Comparison of ENCODE assay signal across 13 mouse cellular contexts in the genomic region with DNA sequence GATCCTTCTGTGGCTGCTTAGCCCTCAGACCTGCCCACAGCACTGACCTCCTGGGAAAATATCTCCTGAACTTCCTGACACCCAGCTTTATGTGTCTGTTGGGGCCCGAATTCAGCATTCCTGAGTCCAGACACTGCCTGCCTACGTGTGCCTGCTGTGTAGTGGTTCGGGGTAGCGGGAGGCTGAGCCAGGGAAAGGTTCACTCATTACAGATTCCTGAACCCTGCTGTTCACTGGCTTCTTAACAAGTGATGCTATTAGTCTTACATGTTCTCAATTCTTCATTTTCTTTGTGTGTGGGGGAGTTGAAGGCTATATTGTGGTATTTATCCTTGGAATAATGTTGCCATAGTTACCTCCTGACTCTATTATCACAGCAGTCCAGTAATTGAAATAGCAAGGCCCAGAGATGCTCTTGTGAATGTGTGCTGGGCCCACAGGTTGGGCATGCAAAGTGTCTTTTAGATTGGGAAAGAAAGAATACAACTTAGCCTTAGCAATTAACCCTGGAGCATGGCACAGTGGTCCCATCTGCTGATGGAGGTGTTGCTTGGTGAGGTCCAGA.
"Had no signal": no experiment of that assay in that cellular context is flagged by ENCODE, and none has a peak within 500 bp of the region (broad histone marks: within the 10 kb centered on the region; RNA-seq: fewer than 3 reads in every experiment).

No protein-coding gene starts in this region.

- H3K4me3 ChIP-seq: limb, embryonic 13.5 days; liver, embryonic 15.5 days; neural tube, embryonic 13.5 days; stomach, embryonic 15.5 days had no signal

- H3K4me2 ChIP-seq: limb, embryonic 13.5 days; liver, embryonic 15.5 days; neural tube, embryonic 13.5 days; stomach, embryonic 15.5 days had no signal

- DNase-seq: kidney, adult 8-10 months; kidney, postnatal 25 days; lung, adult 2 months; lung, postnatal 36 days; retina, postnatal 1 day; right cerebral cortex, postnatal 4 days; thymus, adult 2 months; thymus, postnatal 25 days had no signal

- ATAC-seq: lung, postnatal 0 days had no signal

- H3K27ac ChIP-seq: limb, embryonic 13.5 days; liver, embryonic 15.5 days; neural tube, embryonic 13.5 days; stomach, embryonic 15.5 days had no signal

- H3K9ac ChIP-seq: limb, embryonic 13.5 days; liver, embryonic 15.5 days; neural tube, embryonic 13.5 days; stomach, embryonic 15.5 days had no signal

- H3K36me3 ChIP-seq: limb, embryonic 13.5 days; liver, embryonic 15.5 days; neural tube, embryonic 13.5 days; stomach, embryonic 15.5 days had no signal

- H3K4me1 ChIP-seq: limb, embryonic 13.5 days; liver, embryonic 15.5 days; neural tube, embryonic 13.5 days; stomach, embryonic 15.5 days had no signal

- H3K27me3 ChIP-seq: limb, embryonic 13.5 days; liver, embryonic 15.5 days; neural tube, embryonic 13.5 days; stomach, embryonic 15.5 days had no signal

- H3K9me3 ChIP-seq: limb, embryonic 13.5 days; liver, embryonic 15.5 days; neural tube, embryonic 13.5 days; stomach, embryonic 15.5 days had no signal
